Mouse (Mus musculus) adipocyte (in vitro differentiated cells): ENCODE measurements around the gene P3h3.
"Not testable (repeated sequence)": the region's sequence is repeated elsewhere in the genome, so short reads cannot be mapped to it uniquely, and the experiment has no call there.

Source experiments
- DNase-seq: peaks from one replicate; pipeline ENCODE4 v3.0.0-alpha.2; 2016; ENCODE audit warnings: low spot score

P3h3 gene

DNA sequence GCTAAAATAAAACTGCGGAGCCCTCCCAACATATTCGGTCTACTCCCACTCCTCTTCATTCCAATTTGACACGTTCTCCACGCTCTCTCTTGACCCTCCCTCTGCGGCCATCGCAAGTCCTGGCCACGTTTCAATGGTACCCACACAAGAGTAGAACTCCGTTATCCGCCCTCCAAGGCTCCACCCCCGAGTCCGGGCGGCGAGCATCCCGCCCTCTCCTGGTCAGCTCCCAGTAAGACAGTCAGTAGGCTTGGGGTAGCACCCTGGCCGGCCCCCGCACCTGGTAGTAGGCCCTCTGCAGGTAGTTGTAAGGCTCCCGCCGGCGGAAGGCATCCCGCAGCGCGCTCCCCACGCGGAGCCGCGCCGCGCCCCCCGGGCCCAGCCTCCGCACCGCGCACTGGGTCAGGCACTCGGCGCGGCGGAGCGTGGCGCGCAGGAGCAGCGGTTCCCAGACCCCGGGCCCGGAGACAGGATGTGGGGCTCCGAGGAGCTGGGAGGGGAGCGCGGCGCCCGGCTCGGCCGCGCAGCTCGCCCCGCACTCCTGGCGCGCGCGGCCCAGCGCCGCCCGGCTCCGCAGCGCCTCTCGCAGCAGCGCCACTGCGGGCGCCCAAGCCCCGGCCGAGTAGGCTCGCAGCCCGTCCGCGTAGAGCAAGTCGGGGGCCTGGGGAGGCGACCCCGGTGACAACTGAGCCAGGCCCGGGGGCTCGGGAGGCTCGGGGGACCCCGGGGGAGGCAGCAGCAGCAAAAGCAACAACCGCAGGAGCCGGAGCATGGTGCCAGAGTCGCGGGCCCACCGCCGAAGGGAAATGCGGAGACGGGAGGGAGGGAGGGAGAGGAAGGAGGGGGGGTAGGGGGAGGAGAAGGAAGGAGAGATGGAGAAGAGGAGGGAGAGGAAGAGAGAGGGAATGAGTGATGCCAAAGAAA is at the start of gene P3h3:
P3h3 (minus strand) TSS at position 837 of the 924 bp plus-strand sequence.
- DNase-seq, result peak; percentile 65

DNA sequence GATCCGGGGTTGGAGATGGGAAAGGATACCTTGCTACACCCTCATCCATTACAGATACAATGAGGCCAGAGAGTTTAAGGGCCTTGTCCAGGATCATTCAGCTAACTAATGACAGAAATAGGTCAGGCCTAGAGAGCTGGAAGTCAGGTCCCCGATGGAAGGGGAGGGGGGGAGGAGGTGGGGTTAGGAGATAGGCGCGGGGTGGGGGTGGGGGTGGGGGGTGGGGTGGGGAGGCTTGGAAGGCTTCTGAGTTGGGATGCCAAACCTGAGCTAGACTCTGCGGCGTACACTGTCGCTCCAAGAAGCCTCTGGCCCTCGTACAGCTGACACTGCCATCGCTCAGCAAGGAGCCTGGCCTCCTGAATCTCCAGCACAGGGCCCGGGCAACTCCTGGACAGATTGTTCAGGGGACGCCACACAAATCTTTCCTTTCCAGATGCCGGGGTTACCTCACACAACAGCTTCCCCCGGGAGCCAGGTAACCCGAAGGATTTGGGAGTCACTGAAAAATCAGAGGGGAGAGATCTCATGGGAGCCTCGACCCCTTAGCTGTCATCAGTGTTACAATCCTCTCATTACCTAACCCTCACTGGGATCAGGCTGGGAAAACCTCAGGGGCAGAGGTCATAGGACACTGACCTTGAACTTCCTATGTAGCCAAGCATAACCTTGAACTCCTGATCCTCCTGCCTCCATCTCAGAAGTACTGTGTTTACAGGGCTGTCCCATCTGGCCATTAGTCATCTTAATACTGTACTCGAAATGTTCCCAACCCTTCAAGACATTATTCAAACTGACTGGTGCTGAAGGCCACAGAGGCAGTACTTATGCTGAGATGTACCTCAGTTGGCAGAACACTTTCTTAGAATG is 47.7 kb upstream of the P3h3 start:
- DNase-seq, result no peak

GRCm38 (mm10) chr6:124904161-124904981 is 46.8 kb upstream of the P3h3 start:
- peak; percentile 95 for DNase-seq

GRCm38 (mm10) chr6:124903580-124904151 is 46.1 kb upstream of the P3h3 start:
- DNase-seq, result peak; percentile 98

GRCm38 (mm10) chr6:124901851-124902250 is 44.3 kb upstream of the P3h3 start:
- DNase-seq, result peak; percentile 49

DNA sequence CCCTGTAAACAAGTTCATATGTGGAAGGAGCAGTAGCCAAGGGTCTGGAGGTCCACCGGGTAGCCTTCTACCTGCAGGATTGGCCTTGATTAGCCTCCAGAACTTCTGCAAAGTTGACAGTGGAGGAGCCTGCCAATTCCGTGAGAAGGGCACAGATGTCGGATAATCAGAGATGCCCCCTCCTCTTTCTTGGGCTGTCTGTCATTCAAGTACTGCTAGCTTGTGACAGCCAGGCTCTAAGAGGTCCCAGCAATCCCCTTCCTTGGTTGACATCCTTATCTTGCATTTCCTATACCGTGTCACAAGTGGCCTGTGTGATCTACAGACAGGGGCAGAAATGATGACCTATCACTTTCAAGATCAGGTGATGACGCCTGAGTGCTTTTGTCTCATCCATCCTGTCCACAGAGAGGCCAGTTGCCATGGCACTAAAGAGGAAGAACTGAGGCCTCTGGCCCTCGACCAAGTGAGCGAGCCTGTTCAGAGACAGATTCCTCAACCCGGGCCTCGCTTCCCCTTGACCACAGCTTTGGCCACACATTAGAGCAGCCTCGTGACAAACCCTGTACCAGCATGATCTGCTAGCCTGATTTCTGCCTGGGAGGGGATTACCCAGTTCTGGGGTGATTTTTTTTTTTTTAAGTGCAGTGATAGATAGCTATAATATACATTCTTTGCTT is 43.4 kb upstream of the P3h3 start:
- no peak for DNase-seq

DNA sequence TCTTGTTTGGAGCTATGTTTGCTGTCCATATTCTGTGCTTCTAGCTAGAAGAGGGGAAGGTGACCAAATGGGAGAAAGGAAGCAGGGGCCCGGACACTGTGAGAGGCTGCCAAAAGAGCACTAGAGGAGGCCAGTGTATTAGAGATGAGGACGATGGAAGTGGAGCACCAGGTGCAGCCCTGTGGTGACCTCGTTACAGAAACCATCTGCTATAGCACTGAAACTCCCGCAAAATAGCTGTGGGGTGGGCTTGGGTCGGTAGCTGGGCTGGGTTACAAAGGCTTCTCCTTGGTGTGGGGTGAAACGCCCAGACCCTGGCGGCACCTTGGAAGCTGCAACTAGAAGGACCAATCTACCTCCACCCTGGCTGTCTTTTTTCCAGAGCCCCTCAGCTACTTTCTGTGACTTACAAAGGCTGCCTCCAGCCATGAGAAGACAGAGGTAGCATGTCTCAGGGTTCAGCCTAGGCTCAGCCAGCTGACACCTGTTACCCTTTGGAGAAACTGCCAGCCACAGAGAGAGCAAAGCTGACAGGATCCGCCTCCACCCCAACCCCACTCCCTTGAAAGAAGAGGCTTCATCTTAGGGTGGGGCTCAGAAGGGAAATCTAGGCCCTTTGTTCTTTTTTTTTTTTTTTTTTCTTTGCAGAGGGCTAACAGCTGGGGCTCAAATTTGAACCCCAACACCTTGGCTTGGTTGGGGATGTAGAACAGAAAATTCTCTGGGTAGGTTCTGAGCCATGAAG is 42.7 kb upstream of the P3h3 start:
- DNase-seq, result no peak

DNA sequence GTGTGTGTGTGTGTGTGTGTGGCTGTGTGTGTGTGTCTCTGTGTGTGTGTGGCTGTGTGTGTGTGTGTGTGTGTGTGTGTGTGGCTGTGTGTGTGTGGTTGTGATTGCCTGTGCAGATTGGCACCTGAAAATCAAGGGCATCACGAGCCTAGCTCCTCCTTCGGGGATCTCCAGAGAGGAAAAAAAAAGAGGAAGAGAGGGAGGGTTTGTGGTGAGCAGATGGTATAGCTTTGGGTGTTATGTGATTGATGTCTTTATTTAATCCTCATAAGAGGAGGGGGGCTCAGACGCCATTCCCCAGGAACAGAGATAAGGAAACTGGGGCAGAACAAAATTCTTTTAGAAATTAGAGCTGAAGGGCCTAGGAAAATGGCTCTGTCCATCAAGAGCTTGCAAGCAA is 40.8 kb upstream of the P3h3 start:
- no peak for DNase-seq

DNA sequence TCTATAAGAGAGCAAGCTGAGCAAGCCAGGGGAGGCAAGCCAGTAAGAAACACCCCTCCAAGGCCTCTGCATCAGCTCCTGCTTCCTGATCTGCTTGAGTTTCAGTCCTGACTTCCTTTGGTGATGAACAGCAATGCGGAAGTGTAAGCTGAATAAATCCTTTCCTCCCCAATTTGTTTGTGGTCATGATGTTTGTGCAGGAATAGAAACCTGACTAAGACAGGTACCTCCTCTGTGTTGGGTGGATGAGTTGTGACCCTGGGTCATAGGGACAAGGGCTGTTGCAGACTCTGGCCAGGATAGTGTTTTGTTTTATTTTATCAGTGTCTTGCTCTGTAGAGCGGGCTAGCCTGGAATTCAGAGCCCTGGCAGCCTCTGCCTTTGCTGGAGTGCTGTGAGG is 36.6 kb upstream of the P3h3 start:
- DNase-seq, result not testable (repeated sequence)

- no peak for DNase-seq
Observed at GRCm38 (mm10) chr6:124890997-124891396, 33.4 kb upstream of the P3h3 start.

DNA sequence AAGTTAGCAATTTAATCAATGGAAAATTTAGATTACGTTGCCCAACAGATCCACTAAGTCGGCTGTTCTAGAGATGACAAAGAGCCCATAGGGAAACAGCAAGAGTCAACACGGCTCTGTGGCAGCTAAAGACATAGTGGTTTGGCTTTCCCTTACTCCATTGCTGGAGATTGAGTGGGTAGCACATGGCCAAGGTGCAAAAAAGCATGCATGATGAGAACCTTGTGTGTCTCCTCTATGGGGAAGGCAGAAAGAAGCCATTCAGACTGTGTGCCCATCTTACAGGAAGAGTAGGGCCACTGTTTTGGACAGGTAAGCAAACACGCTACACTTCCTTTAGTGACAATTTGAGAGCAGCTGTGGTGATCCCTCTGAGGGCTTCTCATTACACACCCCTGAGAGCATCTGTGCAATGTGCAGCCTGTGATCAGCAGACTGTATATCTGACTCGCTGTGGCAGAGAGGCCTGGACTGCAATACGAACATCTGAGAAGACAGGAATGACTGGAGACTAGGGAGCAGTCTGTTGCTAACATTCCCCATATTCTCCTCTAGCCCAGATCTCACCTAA is 31.1 kb upstream of the P3h3 start:
- no peak for DNase-seq

GRCm38 (mm10) chr6:124887986-124888385 is 30.4 kb upstream of the P3h3 start, which contains the start of gene Cd4:
TSS of gene Cd4 (minus strand) at chr6:124888221.
- no peak for DNase-seq

DNA sequence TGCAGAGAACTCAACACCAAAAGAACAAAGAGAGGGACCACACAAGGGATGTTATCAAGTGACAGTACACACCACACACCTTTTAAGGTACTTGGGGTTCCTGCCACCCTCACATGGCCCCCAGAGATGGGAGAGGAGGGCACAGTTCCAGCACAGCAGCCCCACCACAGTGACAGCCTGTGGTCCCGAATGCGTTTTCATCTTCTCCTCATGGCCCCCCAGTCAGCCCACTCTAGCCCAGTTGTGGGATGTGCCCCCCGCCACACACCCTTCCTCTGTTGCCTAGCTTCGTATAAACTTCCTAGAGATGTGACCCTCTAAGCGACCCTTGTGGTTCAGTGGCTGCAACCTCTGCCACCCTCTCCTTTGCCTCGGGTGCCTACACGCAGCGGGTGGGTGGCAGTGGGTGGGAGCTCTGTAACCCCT is 28.4 kb upstream of the P3h3 start:
- DNase-seq, result no peak

DNA sequence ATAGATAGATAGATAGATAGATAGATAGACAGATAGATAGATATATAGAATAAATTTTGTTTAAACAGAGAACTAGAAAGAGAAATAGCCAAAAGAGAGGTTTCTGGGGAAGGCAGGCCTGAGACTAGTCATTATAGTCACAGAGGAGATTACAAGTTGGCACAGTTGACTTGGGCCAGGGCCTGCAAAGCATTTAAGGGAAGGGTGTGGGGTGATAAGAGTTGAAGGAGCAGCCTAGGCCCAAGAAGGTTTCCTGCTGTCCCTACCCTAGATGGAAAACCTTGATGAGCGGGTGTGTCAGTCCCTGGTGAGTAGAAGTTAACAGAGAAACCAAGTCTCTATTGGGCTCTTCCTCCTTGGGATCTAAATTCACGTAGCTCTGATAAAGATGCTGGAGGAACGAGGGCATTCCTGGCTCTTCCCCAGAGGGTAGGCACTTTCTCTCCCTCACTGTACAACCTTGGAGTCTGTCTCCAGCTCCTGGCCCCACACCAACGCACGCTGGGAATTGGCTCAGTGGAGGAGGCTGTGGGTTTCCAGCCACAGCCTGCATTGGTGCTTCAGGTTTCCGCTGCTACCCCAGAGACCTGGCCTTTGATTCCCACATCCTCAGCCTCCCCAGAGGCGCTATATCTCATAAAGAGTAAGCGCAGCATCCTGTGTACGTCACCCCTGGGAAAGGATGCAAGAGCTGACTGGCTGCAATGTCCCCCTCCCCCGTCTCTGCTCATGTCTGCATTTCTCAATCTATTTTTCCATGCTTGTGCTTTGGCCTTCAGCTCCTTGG is 27.4 kb upstream of the P3h3 start:
- DNase-seq, result no peak

DNA sequence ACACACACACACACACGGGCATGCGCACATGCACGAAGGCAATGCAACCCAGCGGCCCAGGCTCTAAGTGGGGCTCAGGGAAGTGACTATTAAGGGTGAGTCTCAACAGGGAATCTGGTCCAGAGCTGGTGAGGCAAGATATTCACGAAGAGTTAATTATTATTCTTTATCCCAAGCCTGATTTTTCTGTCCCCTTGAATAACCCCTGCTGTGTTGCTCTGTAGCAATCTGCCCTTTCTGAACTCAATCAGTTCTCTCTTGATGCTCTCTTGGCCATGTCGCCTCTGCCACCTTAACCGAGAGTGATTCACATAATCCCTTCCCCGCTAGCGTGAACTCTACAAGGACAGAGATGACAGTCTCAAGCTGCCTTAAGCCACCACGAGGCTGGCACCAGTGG is 25.8 kb upstream of the P3h3 start:
- no peak for DNase-seq

GRCm38 (mm10) chr6:124881821-124882220 is 24.3 kb upstream of the P3h3 start:
- no peak for DNase-seq

DNA sequence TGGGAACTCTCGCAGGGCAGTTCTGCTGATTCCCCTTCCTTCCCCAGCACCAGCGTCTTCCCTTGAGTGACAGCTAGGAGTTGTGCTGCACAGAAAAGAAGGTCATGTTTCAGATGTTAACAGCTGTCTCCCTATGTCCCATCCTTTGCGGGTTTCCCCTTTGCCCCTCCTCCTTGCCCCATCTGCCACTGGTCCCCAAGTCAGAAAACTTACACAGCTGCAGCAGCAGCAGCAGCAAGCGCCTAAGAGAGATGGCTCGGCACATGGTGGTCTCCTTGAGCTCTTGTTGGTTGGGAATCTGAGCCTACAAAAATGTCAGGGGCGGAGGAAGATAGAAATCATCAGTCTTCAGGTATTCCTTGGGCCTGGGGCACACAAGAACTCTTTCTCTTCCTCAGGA is 21.8 kb upstream of the P3h3 start:
- DNase-seq, result no peak

DNA sequence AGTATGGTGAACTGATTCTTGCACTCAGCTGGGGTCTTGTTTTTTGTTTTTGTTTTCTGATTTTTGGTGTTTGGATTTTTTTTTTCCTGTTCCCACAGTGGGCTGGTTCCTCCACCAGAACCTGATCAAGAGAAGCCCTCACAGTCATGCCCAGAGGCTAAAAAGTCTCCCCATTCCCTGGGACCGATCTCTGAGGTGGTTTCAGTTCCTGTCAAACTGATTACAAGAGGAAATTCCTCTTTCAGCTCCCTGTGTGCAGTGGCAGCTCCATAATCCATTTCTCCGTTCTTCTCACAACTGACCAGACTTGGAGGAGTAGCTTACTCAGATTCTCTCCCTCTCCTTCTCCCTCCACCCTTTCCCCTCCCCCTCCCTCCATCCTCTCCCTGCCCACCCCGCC is 16.8 kb upstream of the P3h3 start:
- no peak for DNase-seq

GRCm38 (mm10) chr6:124866560-124866959 is 9.0 kb upstream of the P3h3 start:
- DNase-seq, result no peak
